Mouse (Mus musculus): ENCODE results near the gene Nkiras2. TPM values are rescaled to one million over a fixed set of nuclear protein-coding genes. Genes with fewer than 3 reads are reported as not detected.
"Not testable (repeated sequence)": the region's sequence is repeated elsewhere in the genome, so short reads cannot be mapped to it uniquely, and the experiment has no call there.

Gene Nkiras2
- polyA plus RNA-seq, 1 experiment from 2014 or later = 99.1 TPM

DNA sequence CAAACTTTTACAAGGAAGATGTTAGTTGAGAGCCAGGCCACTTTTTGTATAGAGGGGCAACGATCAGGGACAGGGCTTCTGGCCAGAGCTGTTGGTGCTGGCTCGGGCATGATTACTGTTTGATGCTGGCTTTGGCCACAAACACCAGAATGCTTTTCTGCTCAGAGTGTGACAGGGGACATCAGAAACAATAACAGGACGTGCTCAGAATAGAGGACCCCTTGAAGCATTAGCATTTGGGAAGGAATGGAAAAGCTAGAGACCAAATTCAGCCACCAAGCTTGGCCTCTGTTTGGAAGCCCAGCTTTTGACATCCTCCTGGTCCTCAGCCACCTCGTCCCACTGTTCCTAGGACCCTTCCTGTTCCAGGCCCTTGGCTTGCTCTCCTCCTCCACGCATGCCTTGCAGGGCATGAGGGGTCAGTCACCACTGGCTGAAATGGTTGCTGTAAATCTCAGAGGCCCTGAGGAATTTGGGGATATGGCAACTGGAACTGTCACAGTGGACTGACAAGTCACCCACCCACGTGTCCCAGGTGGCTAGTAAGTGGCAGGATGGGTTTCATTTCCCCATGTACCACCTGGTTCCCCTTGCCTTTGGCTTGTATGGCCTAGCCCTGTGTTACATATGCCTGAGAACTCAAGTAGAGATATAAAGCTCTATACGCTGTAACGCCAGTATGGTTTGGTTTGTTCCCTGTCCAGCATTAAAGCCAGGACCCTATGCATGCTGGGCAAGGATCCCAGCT, 41.0 kb upstream of the Nkiras2 start:
- Histone ChIP-seq H3K9me3 (ENCODE audit: control insufficient read depth, low read length) (no peaks in the 10 kb centered on the region), H3K9ac (ENCODE audit: low read depth, low read length) (no peak overlapping the region), H3K4me3 (ENCODE audit: low read length) (no peak overlapping the region), H3K4me2 (ENCODE audit: low read length) (no peak overlapping the region), H3K27ac (ENCODE audit: low read depth, low read length) (0 out of 2 replicates have a peak overlapping the region, but pooled peaks have one; percentile 23), H3K4me1 (ENCODE audit: control insufficient read depth, insufficient read depth, low read depth, low read length) (peaks cover 10% of the 10 kb centered on the region), H3K36me3 (ENCODE audit: control insufficient read depth, insufficient read depth, low read length) (peaks cover 7% of the 10 kb centered on the region), H3K27me3 (replicated peaks; ENCODE audit: control insufficient read depth, insufficient read depth, low read length) (no peaks in the 10 kb centered on the region)
- peak; percentile 48; the same call in 1 of the 2 replicates for ATAC-seq
- 75% methylated on average over 8 of the region's 8 CpGs for WGBS

DNA sequence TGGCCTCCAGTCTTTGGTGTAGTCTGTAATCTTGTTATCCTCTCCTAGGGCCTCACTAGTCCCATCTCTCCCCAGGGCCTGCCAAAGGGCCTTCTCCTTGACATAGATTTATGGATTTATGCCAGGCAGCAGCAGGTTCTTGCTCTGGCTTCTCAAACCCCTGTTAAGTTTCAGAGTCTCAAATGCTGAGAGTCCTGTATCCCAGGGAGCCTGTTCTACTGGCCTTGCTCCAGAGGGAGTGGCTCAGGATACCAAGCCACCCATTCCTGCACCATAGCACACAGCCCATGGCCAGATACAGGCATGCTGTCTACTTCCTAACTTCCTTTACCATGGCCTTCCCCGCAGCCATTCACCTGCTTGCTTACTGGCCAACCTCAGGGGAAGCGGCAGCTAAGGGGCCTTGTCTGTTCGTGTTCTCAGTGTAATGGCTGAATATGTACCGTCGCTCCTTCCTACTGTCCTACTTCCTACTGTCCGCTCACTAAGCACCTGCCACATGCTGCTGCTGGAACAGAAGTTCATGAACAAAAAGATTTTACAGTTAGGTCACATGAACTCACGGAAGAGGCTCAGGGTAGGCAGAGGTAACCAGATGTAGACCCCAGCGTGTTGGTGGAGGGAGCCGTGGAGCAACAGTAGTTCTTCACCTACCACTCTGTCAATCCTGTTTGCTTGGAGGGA, 39.8 kb upstream of the Nkiras2 start:
- no peak for ATAC-seq
- Histone ChIP-seq H3K4me1 (ENCODE audit: control insufficient read depth, insufficient read depth, low read depth, low read length) (peaks cover 10% of the 10 kb centered on the region), H3K9ac (ENCODE audit: low read depth, low read length) (no peak overlapping the region), H3K27me3 (replicated peaks; ENCODE audit: control insufficient read depth, insufficient read depth, low read length) (no peaks in the 10 kb centered on the region), H3K36me3 (ENCODE audit: control insufficient read depth, insufficient read depth, low read length) (peaks cover 19% of the 10 kb centered on the region), H3K9me3 (ENCODE audit: control insufficient read depth, low read length) (no peaks in the 10 kb centered on the region), H3K27ac (ENCODE audit: low read depth, low read length) (no peak overlapping the region), H3K4me2 (ENCODE audit: low read length) (no peak overlapping the region), H3K4me3 (ENCODE audit: low read length) (no peak overlapping the region)
- 93% methylated on average over 9 of the region's 9 CpGs for WGBS

DNA sequence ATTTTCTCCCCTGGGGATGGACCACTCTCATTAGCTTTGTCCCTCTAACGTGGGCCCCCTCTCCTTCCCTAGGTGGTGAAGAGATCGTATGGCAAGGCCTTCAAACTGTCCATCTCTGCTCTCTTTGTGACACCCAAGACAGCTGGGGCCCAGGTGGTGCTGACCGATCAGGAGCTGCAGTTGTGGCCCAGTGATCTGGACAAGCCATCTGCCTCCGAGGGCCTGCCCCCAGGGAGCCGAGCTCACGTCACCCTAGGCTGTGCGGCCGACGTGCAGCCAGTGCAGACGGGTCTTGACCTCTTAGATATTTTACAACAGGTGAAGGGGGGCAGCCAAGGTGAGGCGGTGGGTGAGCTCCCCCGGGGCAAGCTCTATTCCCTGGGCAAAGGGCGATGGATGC, 38.8 kb upstream of the Nkiras2 start:
- Histone ChIP-seq H3K4me1 (ENCODE audit: control insufficient read depth, insufficient read depth, low read depth, low read length) (peaks cover 8% of the 10 kb centered on the region), H3K9me3 (ENCODE audit: control insufficient read depth, low read length) (no peaks in the 10 kb centered on the region), H3K27ac (ENCODE audit: low read depth, low read length) (no peak overlapping the region), H3K9ac (ENCODE audit: low read depth, low read length) (no peak overlapping the region), H3K4me2 (ENCODE audit: low read length) (no peak overlapping the region), H3K36me3 (ENCODE audit: control insufficient read depth, insufficient read depth, low read length) (peaks cover 23% of the 10 kb centered on the region), H3K4me3 (ENCODE audit: low read length) (no peak overlapping the region), H3K27me3 (replicated peaks; ENCODE audit: control insufficient read depth, insufficient read depth, low read length) (no peaks in the 10 kb centered on the region)
- WGBS = 87% methylated on average over 13 of the region's 13 CpGs
- ATAC-seq = no peak

DNA sequence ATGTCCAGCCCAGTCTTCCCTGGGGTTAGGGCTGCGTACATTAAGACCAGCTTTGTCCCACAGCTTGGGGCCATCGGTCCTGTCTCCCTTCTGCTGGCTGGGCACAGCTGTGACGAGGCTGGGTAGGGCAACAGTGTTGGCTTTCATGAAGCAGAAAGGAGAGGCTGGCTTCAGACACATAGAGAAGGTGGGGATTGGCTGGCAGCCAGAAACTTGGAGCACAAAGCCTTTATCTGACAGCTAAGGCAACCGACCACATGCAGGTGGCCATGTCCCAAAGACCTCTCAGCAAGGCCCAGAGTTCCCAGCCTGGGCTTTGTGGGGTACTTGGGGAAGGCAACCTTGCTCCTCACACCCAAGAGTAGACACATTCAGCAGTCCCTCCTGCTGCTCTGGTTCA, 37.3 kb upstream of the Nkiras2 start:
- peak; percentile 41; the same call in 1 of the 2 replicates for ATAC-seq

DNA sequence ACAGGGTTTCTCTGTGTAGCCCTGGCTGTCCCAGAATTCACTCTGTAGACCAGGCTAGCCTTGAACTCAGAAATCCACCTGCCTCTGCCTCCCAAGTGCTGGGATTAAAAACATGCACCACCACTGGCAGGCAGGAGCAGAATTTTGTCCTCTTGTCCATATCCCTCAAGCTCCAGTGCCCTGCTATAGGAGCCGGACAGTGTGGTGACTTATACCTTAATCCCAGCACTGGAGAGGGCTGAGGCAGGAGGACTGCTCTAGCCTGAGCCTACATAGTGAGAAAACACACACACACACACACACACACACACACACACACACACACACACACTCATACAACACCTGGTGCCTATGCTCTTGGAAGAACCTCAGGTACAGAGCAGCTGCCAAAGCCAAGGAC, 36.6 kb upstream of the Nkiras2 start:
- WGBS = 93% methylated on average over 1 of the region's 1 CpGs
- H3K27ac ChIP-seq (ENCODE audit: low read depth, low read length); H3K9ac ChIP-seq (ENCODE audit: low read depth, low read length); ATAC-seq; H3K4me1 ChIP-seq (ENCODE audit: control insufficient read depth, insufficient read depth, low read depth, low read length); H3K4me3 ChIP-seq (ENCODE audit: low read length); H3K4me2 ChIP-seq (ENCODE audit: low read length); H3K9me3 ChIP-seq (ENCODE audit: control insufficient read depth, low read length); H3K27me3 ChIP-seq (replicated peaks; ENCODE audit: control insufficient read depth, insufficient read depth, low read length): not testable (repeated sequence)
- peaks cover 36% of the 10 kb centered on the region for H3K36me3 ChIP-seq (ENCODE audit: control insufficient read depth, insufficient read depth, low read length)

More for the DNA sequence above, 37.3 kb upstream of the Nkiras2 start:
- Histone ChIP-seq H3K27ac (ENCODE audit: low read depth, low read length) (peak overlapping the region; percentile 59), H3K4me1 (ENCODE audit: control insufficient read depth, insufficient read depth, low read depth, low read length) (peaks cover 4% of the 10 kb centered on the region; the same call in 1 of the 2 replicates), H3K27me3 (replicated peaks; ENCODE audit: control insufficient read depth, insufficient read depth, low read length) (no peaks in the 10 kb centered on the region), H3K9me3 (ENCODE audit: control insufficient read depth, low read length) (no peaks in the 10 kb centered on the region), H3K4me3 (ENCODE audit: low read length) (no peak overlapping the region), H3K36me3 (ENCODE audit: control insufficient read depth, insufficient read depth, low read length) (peaks cover 31% of the 10 kb centered on the region), H3K4me2 (ENCODE audit: low read length) (no peak overlapping the region), H3K9ac (ENCODE audit: low read depth, low read length) (no peak overlapping the region)
- 48% methylated on average over 4 of the region's 4 CpGs for WGBS

DNA sequence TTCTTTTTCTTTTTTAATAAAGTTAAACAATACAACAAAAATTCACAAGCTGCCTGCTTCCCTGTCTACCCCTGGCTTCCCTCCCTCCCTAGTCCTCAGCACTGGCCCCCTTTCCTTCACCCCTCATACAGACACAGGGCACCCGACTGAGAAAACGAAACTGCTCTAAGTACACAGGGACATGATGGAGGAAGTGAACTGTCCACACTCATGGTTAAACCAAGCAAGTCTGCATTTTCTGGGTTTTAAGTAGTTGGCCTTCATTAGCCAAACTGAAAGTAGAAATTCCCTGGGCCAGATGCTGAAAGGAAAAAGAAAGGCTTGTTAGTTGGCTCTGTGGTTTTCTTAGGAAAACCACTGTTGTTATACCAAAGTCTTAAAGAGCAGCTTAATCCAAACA, 36.2 kb upstream of the Nkiras2 start:
- Histone ChIP-seq H3K9me3 (ENCODE audit: control insufficient read depth, low read length) (no peaks in the 10 kb centered on the region), H3K36me3 (ENCODE audit: control insufficient read depth, insufficient read depth, low read length) (peaks cover 41% of the 10 kb centered on the region), H3K9ac (ENCODE audit: low read depth, low read length) (no peak overlapping the region), H3K4me3 (ENCODE audit: low read length) (no peak overlapping the region), H3K4me2 (ENCODE audit: low read length) (no peak overlapping the region), H3K27ac (ENCODE audit: low read depth, low read length) (no peak overlapping the region), H3K27me3 (replicated peaks; ENCODE audit: control insufficient read depth, insufficient read depth, low read length) (no peaks in the 10 kb centered on the region), H3K4me1 (ENCODE audit: control insufficient read depth, insufficient read depth, low read depth, low read length) (peaks cover 2% of the 10 kb centered on the region; the same call in 1 of the 2 replicates)
- no peak for ATAC-seq
- 91% methylated on average over 2 of the region's 2 CpGs for WGBS

DNA sequence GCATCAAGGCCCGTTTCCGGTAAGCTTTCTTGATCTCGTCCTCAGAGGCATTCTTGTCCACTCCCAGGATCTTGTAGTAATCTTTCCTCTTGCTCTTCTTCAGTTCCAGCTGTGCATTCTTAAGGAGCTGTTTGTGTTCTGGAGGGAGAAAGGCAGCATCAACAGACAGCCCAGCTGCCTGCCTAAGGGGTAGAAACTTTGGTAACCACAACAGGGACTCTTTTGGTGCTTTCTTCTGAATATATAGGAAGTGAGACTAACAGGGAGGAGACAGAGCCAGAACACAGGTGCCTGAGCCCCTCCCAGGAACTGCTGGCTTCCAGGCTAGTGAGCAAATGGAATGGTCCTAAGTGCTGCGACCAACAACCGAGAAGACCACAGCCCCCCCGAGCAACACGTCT, 34.5 kb upstream of the Nkiras2 start:
- WGBS = 83% methylated on average over 7 of the region's 7 CpGs
- ATAC-seq = no peak
- Histone ChIP-seq H3K4me3 (ENCODE audit: low read length) (no peak overlapping the region), H3K27me3 (replicated peaks; ENCODE audit: control insufficient read depth, insufficient read depth, low read length) (no peaks in the 10 kb centered on the region), H3K4me2 (ENCODE audit: low read length) (no peak overlapping the region), H3K9ac (ENCODE audit: low read depth, low read length) (no peak overlapping the region), H3K27ac (ENCODE audit: low read depth, low read length) (no peak overlapping the region), H3K9me3 (ENCODE audit: control insufficient read depth, low read length) (no peaks in the 10 kb centered on the region), H3K36me3 (ENCODE audit: control insufficient read depth, insufficient read depth, low read length) (peaks cover 55% of the 10 kb centered on the region), H3K4me1 (ENCODE audit: control insufficient read depth, insufficient read depth, low read depth, low read length) (no peaks in the 10 kb centered on the region)

DNA sequence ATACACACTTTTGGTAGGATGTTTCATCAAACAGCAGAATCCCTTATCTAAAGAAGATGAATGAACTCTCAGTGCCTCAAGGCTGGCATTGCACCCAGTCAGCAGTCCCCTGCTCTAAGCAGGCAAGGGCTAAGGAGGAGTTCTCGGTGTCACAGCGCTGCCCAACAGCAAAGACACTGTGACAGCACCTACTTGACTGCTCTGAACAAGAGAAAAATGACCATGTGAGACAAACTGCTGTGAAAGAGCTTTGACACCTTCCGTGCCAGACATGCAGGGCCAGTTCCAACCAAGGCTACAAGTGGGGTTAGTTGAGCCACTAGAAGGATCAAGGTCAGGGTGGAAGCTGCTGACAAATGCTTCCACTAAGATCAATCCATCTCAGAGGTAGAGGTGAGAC, 33.9 kb upstream of the Nkiras2 start:
- ATAC-seq = no peak
- Histone ChIP-seq H3K4me3 (ENCODE audit: low read length) (no peak overlapping the region), H3K27me3 (replicated peaks; ENCODE audit: control insufficient read depth, insufficient read depth, low read length) (no peaks in the 10 kb centered on the region), H3K27ac (ENCODE audit: low read depth, low read length) (no peak overlapping the region), H3K9ac (ENCODE audit: low read depth, low read length) (no peak overlapping the region), H3K9me3 (ENCODE audit: control insufficient read depth, low read length) (no peaks in the 10 kb centered on the region), H3K4me2 (ENCODE audit: low read length) (no peak overlapping the region), H3K36me3 (ENCODE audit: control insufficient read depth, insufficient read depth, low read length) (peaks cover 58% of the 10 kb centered on the region), H3K4me1 (ENCODE audit: control insufficient read depth, insufficient read depth, low read depth, low read length) (no peaks in the 10 kb centered on the region)
- 98% methylated on average over 3 of the region's 3 CpGs for WGBS

DNA sequence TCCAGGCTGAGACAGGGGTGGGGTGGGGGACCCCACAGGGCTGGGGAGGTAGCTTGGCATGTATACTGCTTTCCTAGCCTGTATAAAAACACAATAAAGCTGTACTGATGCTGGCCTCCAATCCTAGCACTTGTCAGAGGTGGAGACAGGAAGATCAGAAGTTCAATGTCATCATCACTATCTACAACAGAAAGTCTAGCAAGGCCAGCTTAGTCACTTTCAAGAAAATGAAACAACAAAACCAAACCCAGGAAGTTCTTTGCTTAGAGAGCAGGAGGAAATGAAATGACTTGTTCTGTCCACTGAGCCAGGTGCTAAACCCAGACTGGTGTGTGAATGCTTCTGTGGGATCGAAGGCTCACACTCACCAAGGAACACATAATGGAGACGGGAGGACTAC, 30.6 kb upstream of the Nkiras2 start:
- Histone ChIP-seq H3K4me1 (ENCODE audit: control insufficient read depth, insufficient read depth, low read depth, low read length) (no peaks in the 10 kb centered on the region), H3K4me2 (ENCODE audit: low read length) (no peak overlapping the region), H3K27me3 (replicated peaks; ENCODE audit: control insufficient read depth, insufficient read depth, low read length) (no peaks in the 10 kb centered on the region), H3K9ac (ENCODE audit: low read depth, low read length) (no peak overlapping the region), H3K9me3 (ENCODE audit: control insufficient read depth, low read length) (no peaks in the 10 kb centered on the region), H3K4me3 (ENCODE audit: low read length) (no peak overlapping the region), H3K27ac (ENCODE audit: low read depth, low read length) (no peak overlapping the region), H3K36me3 (ENCODE audit: control insufficient read depth, insufficient read depth, low read length) (peaks cover 70% of the 10 kb centered on the region)
- no peak for ATAC-seq
- WGBS = 100% methylated on average over 2 of the region's 2 CpGs

Measured in hindbrain, embryonic 16.5 days (tissue).